Mouse (Mus musculus) left cerebral cortex, postnatal 10 days (tissue): ENCODE data around the gene Adssl1. TPM values are rescaled to one million over a fixed set of nuclear protein-coding genes. Genes with fewer than 3 reads are reported as not detected.

ENCODE experiments used
- DNase-seq, 2 experiments: peaks; one replicate each; pipeline ENCODE4 v3.0.0; 2021 to 2022; ENCODE audit warnings: low spot score in 2 of 2, mixed read lengths in 1 of 2; ENCODE audit errors: extremely low spot score in 1 of 2
- intact Hi-C: fragments of 180-260 bp; cut with DNase I; formaldehyde crosslinking; loops from one replicate; pipeline ENCODE4 v1.15.1; 2025
- total RNA-seq, 2 experiments: library from RNA; stranded (reverse); gene quantifications; 2 replicates each; pipeline ENCODE4 v1.2.3; 2021

The Adssl1 gene
- total RNA-seq, 2 experiments from 2014 or later, result 2.8 to 3.9 TPM

DNA sequence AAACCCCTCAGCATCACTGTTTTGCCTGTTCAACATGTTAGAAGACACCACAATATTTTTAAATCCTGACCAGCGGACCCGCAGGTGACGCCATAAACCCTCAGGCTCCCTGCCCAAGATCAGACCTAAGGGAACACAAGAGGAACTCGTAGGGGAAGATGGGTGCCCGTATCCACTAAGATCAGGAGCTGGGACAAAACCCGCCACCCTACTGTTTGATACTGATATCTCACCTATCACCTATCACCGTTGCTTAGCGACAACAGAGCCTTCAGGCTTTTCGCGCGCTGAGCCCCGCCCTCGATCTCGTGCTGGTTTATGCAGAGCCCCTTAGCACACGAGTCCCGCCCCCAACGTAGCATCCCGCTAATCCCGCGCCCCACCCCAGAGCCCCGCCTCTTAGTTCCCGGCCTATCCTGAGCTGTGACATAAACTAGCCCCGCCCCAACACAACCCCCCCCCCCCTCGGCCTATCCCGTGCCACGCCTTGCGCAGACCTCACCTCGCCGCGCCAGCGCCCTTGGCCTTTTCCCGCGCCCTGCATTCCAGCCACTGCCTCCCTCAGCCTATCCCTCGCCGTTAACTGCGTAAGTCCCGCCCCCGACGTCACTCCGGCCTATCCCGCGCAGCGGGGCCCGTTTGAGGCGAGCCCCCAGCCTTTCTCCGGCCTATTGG is 24.5 kb downstream of the Adssl1 start, which contains the start of gene Siva1:
Gene Siva1 (plus strand): TSS at position 500 of the 675 bp plus-strand sequence.
- intact Hi-C loops, result no loop called here
- peak; percentile 95 to 100 for DNase-seq

DNA sequence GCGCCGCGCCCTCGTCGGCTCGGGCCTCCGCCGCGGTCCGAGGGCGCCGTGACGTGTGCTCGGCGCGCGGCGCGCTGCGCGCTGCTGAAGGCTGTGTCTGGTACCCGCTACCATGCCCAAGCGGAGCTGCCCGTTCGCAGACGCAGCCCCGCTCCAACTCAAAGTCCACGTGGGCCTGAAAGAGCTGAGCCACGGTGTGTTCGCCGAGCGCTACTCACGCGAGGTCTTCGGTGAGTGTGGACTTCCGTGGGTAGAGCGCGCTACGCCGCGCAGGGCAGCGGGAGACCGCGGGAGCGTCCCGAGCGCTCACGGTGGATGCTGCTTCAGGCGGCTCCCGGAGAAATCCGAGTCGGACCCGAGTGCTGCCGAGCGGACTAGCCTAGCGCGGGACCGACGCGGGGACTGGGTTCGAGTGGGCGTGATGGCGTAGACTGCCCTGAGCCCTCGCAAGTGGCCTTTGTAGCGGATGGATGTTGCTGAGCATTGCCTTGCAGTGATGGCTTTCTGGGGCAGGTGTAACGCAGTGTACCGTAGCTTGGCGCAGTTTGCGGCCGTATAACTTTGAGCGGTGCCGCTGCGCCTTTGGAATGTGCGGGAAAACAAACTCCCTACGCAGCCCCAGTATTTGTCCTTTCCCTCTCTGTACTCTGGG is 25.1 kb downstream of the Adssl1 start:
- DNase-seq, result peak in 1 of 2 experiments; percentile 78
- intact Hi-C loops, result loop anchor here (5.0 kb wide), 1 partner anchor 37 kb away; no protein-coding TSS in a partner anchor

DNA sequence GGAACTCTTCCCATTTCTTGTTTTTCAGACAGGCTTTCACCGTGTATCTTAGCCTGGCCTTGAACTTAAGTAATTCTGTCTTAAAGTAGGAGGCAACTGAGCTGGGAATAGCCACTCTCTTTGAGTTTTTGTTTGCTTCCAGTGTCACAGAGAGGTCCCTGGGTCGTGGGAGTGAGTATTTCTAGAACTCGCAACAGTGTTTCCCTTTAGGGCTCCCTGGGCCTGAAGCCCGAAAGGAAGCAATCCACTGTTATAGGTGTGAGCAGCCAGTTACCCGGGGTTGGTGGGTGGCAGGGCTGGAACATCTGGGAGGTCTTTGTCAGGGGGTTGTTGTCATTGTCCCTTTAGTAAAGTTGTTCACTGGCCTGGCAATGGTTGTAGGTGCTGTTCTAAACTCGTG is 26.3 kb downstream of the Adssl1 start:
- intact Hi-C loops, result loop anchor here (5.0 kb wide), 1 partner anchor 36 kb away; no protein-coding TSS in a partner anchor

DNA sequence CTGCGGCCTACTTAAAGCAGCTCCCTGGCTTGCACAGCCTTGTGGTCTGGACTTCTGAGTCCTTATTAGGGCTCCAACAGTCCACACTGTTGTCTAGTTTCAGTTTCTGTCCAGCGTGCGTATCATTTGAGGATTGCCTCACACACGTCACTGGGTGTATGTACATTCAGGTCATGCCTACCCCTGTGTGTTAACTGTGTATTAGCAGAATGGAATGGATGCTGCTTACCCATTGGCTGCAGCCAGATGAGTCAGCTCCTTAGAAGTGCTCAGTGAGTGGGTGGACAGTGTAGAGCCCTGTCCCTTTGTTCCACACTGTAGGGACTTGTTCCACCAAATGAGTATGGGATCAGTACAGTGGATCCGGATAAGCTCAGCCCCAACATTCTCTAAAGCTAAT is 28.2 kb downstream of the Adssl1 start:
- DNase-seq, result no peak
- intact Hi-C loops, result loop anchor here (5.0 kb wide), 1 partner anchor 34 kb away; no protein-coding TSS in a partner anchor

More for the DNA sequence above, 26.3 kb downstream of the Adssl1 start:
- DNase-seq, result no peak

DNA sequence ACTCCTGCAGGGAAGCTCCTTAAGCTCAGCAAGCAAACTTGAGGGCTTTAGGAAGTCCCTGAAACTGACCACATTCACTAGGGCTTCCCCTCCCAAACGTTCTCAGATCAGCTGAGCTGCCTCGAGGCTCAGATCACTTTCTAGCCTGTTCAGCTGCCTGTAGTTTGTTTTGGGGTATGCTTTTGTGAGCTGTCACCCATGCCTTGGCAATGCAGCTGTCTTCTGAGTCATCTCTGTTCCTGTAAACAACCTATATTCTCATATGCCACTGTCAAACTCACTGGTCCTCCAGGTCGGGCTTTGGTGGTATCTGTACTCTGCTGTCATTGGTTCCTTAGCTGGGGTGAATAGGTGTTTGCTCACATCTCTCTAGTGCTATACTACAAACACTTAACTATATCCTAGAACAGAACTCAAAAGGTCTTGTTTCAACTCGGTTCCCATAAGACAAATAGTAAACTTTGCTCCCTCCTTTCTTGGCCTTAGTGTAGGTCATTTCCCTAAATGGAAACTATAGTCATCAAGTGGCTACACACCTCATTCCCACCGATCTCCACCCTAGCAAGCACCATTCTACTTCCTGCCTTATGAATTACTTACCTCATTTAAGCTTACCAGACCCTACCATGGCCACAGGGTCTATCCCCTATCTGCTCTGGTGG is 32.1 kb downstream of the Adssl1 start:
- DNase-seq, result no peak
- intact Hi-C loops, result no loop called here

DNA sequence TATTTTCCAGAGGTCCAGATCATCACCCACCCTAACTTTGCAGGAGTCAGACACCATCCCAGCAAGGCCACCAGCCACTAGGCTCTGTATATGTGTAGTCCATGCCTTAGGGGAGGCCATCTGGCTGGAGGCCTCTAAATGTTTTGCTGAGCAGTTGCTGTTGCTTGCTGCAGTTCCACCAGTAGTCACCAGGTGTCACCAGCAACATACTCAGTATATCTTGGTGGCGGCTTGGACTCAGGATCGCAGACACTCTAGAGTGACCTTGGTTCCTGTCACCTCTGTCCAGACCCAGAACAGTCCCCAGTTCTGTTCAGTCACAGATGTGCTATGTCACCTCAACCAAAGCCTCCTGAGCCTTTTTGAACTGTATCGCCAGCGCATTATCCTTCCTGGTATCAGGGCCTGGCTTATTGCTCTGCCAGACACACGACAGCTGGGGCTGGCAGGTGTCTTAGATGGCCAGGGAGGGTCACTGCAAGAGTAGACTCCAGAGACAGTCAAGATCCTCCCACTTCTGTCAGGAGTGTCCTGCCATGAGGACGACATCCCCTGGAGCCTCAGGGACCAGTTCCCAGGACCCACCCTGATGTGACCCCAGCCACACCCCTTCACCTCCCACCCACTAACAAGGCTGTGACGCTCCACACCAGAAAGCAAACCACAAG is 33.4 kb downstream of the Adssl1 start:
- DNase-seq, result peak; percentile 77 to 88
- intact Hi-C loops, result no loop called here

DNA sequence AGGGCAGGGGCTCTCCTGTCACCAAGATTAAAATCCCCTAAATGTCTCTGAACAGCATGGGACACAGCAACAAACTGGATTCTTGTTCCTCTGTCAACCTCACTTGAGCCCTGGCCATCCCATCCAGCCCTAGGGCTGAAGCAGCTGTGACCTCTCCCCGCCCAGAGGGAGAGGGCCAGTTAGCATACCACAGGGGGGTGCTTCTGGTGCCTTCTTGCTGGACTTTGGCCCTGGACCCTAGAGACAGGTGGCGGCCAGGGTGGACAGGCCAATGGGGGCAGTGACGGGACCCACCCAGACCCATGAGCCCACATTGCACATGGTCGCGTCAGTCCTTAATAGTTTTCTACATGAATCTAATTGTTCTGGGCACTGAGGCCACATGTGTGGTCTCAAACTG is 34.2 kb downstream of the Adssl1 start:
- intact Hi-C loops, result no loop called here

DNA sequence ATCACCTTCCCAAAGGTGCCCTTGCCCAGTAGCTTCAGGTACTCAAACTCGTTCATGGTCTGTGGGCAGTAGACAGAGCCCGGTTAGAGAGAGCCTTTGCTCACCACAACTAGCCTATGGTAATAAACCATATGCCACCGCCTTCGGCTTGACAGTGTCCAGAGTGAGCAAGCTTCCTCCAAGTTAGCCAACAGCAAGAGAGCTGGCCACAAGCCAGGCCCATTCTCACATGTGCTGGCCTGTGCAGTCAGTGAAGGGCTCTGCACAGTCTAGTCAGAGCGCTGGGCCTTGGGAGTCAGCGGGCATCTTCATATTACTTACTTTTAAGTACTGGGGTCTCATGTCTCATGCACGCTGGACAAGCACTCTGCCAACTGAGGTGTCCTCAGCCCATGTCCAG is 38.8 kb downstream of the Adssl1 start:
- DNase-seq, result no peak
- intact Hi-C loops, result loop anchor here (5.0 kb wide), 1 partner anchor 49 kb away; no protein-coding TSS in a partner anchor

More for the DNA sequence above, 34.2 kb downstream of the Adssl1 start:
- no peak for DNase-seq

DNA sequence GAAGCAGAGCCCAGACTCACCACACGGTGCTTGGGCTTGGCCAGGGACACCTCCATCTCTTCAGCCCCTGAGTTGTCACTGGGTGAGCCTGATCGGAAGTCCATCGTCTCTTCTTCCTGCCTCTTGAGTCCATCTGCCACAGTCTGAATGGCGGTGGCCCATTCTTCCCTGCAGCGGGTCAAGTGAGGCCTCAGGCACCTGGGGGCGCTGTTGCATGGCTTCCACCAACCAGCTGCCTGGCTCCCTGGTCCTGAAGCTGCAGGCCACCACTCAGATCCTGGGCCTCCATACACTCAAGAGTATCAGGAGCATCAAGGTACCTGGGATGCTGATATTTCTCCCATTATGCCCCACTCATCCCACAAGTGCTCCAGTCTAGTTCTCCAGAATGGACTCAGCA is 39.3 kb downstream of the Adssl1 start:
- intact Hi-C loops, result loop anchor here (5.0 kb wide), 1 partner anchor 48 kb away; no protein-coding TSS in a partner anchor

DNA sequence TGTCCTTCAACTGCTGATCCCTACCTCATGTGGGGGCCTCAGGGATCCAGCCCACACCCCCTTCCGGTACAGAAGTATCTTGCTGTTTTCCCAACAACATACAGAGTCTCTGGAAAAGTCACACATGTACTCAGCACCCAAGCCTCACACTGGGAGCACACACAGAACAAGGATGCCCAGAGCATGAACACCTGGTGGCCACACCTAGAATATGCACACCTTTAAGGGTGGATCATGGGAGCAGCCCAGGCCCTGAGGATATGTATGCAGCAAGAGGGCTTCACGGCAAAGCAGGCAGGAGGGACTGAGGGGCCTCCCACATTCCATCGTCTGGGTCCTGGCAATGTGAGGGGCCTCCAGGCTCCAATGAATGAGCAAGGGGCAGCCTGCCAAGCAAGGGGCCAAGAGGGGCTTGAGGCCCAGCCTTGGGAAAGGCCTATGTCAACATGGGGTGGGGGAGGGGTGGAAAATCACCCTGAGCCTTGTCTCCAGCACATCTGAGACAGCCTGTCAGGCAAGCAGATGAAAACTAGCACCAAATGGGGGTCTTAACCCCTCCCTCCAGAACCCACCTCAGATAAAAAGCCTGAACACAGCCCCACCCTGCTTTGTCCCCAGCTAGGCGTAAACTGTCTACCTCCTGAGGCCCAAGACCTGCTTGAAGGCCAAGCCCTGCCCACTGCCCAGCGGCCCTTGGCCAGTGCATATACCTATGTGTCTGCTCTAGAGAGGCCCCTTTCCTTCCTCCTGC is 40.9 kb downstream of the Adssl1 start:
- peak in 1 of 2 experiments; percentile 66 for DNase-seq
- intact Hi-C loops, result no loop called here

More for the DNA sequence above, 39.3 kb downstream of the Adssl1 start:
- DNase-seq, result peak in 1 of 2 experiments; percentile 84

DNA sequence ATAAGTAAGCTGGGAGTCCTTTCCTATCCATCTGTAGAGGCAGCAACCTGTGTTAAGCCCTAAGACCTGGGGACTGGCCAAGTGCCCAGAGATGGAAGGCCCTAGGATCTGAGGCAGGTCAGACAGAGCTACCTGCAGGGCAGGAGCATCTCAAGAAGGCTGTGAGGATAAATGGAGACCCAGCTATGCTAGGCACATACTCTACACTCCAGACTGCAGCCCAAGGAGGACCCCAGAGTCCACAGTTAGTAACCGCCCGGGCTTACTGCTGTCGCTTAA is 41.4 kb downstream of the Adssl1 start:
- intact Hi-C loops, result no loop called here
- no peak for DNase-seq

DNA sequence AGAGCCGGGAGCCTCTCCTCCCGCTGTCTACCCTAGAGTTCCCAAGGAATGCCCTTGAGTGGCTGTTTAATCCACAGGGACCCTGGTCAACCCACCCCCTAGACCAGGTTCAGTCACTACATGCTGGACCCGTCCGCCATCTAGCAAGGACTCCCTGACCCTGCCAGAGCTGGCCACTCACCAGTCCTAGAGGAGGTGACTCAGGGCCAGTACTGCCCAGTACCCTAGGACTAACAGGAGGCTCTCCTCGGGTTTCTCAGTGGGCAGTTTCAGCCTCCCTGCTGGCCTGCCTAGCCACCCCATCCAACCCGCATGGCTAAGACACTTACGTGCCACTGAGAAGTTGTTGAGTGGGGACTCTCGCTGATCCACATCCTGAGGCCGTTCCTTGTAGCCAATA is 42.0 kb downstream of the Adssl1 start:
- no peak for DNase-seq
- intact Hi-C loops, result no loop called here

DNA sequence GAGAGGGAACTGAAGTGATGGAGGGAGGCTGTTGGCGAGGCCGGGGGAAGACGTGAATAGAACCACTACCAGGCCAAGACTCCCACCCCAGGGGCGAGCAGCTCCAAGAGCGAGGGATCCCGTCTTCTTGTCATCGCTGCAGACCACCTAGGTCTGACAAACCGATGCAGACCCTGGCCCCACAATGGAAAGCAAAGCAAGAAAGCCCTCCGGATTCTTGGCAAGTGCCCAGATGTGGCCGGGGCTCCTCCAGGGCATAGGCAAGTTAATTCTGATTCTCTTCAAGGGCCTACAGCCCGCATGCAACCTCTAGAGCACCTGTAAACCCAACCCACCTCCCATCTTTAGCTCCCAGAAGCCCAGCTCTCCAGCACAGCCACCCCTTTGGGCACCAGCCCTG is 43.5 kb downstream of the Adssl1 start:
- DNase-seq, result no peak
- intact Hi-C loops, result no loop called here

DNA sequence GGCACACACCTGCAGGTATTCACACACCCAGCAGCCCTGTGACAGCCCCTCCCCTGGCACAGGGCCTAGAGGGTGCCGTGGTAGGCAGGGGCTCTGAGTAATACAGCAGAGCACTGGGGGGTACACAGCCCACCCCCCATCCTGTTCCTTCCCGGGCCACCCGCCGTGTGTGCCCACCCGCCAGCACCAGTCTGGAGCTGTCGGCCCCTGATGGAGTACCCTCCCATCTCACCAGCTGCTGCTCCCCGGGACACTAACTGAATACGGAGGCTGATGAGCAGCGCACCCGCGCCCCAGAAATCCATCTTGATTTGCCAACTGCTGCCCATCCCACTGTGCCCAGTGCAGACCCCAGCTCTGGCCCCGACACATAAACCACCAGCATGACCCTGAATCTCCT is 43.9 kb downstream of the Adssl1 start:
- intact Hi-C loops, result no loop called here
- DNase-seq, result no peak

DNA sequence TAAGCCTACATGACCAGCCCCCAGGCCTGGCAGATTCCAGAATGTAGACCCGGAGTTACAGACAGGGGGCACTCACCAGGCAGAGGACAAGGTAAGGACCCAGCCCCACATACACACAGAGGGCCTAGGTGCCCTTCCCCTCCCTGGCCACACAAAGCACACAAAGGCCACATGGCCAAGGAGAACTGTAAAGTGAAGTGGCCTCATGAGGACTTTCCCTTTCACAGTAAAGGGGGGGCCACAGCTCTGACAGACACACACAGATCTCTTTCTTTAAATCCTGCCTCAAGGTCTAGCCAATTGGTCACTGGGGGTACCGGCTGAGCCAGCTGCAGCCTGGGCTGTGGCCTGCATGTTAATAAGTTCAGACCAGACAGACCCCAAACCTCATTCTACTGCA is 44.3 kb downstream of the Adssl1 start:
- DNase-seq, result no peak

DNA sequence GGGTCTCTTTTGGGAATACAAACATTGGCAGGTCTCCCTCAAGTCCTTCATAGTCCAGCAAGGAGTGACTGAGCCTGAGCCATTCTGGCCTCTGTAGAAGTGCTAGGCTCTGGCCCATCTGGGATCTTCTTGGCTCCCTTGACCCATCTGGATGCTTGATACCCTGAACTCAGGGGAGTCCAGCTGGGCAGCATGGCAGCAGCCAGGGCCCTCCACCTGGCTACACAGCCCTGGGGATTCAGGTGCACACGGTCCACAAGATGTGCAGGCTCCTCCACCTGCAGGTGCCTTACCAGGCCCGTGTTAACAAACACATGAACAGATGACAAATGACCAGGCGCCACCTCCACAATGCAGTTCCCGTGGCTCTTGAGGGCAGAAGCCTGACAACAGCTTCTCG is 44.8 kb downstream of the Adssl1 start:
- intact Hi-C loops, result no loop called here
- no peak for DNase-seq

More for the DNA sequence above, 44.3 kb downstream of the Adssl1 start:
- intact Hi-C loops, result no loop called here

DNA sequence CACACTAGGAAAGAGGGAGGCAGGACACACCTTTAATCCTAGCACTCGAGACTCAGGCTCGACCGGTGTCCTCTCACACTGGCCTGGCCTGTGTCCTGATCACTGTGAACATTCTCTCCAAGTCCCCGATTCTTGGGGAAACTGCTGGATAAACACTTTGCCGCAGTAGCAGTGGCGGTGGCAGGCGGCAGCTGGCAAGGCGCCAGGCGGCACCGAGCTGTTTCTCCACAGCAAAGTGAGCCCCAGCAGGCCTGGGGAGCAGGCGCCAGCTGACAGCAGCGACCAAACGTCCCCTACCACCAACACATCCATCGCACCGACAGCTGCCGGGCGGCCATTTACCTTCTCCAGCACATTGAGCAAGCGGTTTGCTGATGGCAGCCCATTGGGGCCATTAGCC is 45.6 kb downstream of the Adssl1 start:
- peak; percentile 83 to 88 for DNase-seq
- intact Hi-C loops, result no loop called here

DNA sequence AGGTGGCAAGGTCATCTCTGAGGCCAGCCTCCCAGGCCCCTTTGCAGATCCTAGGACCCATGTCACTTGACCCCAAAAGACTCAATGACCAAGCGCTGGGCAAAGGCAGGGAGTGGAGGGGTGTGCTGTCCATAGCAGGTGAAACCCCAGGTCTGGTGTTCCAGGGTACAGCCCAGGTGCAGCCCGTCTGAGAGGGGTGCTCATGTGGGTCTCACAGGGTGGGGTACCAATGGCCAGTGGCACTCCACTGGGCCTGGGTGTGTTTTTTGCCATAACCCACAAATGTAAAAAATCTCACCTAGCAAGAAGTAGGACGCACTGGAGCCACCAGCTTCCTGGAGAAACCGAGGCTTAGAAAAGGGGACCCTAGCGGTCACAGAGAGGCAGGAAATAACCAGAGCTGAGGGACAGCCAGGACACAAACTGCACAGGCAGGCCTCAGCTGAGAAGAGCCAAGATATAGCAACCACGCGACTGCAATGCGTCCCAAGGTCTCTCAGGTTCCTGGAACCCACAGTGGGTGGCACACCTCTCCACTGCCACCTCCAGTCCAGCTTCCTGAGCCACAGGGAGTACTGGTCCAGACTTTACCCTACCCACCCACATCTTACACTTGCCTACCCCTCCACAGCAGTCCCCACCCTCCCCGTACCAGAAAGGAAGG is 46.2 kb downstream of the Adssl1 start:
- no peak for DNase-seq
- intact Hi-C loops, result no loop called here
